Mouse (Mus musculus) E14TG2a.4 (cell line): Measurements from ENCODE around the gene Senp6.

Source experiments
- CTCF ChIP-seq: conservative IDR thresholded peaks from 2 replicates; pipeline ENCODE4 v1.5.1; 2014; ENCODE audit warnings: low read length
- NANOG ChIP-seq: IDR thresholded peaks from 2 replicates; pipeline ENCODE4 v1.6.1; 2014; ENCODE audit warnings: borderline replicate concordance, low read length, mixed read lengths

DNA sequence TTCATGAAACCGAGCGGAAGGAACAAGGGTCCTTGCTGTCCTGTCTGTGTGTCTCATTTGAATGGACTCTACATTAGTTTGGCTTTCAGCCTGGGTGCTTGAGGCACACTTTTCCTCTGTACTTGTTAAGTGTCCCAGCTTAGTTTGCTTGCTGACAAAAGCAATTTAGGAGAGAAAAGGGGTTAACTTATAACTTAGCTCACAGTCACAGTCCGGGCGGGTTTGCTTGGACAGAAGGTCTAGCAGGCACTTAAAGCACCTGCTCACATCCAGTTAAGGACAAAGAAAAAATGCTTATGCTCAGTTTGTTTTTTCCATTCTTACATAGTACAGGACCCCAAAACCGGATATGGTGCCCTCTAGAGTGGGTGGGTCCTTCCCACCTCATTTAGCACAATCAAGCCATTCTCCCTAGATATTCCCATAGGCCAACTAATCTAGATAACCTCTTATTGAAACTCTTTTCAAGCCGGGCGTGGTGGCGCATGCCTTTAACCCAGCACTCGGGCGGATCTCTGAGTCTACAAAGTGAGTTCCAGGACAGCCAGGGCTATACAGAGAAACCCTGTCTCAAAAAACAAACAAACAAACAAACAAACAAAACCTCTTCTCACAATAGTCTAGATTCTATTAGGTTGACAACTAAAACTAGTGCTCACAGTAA lies 17.9 kb downstream of the Senp6 start:
- TF ChIP-seq CTCF: no peak
- TF ChIP-seq NANOG: no peak
